Mouse (Mus musculus) liver, embryonic 14.5 days (tissue): ENCODE results near the gene Hcrtr1.

Source experiments
- CTCF ChIP-seq: IDR thresholded peaks from 2 replicates; pipeline ENCODE4 v1.5.1; 2016; ENCODE audit warnings: antibody characterized with exemption, low read depth, control low read depth
- EP300 ChIP-seq: IDR thresholded peaks from 2 replicates; pipeline ENCODE4 v1.6.1; 2016; ENCODE audit warnings: antibody characterized with exemption, low read depth

GRCm38 (mm10) chr4:130166592-130166991, 27.4 kb upstream of the Hcrtr1 start:
- TF ChIP-seq CTCF (no peak), EP300 (no peak)
